Mouse (Mus musculus) megakaryocyte, embryonic 14.5 days (primary cell): ENCODE results near the gene Zdhhc17.

Experiments
- FLI1 ChIP-seq: IDR thresholded peaks from 2 replicates; pipeline ENCODE4 v1.6.1; 2012; ENCODE audit warnings: low read length, inconsistent platforms, mixed read lengths
- GATA1 ChIP-seq: IDR thresholded peaks from 3 replicates; pipeline ENCODE4 v1.6.1; 2012; ENCODE audit warnings: mixed read lengths, low read length, inconsistent platforms, borderline replicate concordance

GRCm38 (mm10) chr10:110938361-110938760 is 71.6 kb downstream of the Zdhhc17 start:
- TF ChIP-seq GATA1 (no peak), FLI1 (no peak)
